Mouse (Mus musculus): ENCODE results near the gene Cap1.
"Not testable (repeated sequence)": the region's sequence is repeated elsewhere in the genome, so short reads cannot be mapped to it uniquely, and the experiment has no call there.

The Cap1 gene

DNA sequence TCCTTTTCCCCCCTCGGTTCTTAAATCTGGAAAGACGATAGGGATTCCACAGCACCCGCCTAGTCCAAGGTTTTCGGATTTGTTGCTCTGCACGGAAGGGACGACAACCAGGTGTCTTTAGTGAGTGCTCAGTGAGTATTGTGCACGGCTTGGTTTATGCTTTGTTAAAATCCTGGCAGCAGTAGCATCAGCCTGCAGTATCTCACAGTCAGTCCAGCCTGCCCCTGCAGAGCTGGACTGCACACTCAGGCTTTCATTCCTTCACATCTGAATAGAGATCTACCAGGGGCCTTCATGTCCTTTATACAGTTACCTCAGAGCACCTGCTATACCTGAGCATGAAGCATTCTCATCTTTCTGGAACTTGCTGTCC lies 49.5 kb downstream of the Cap1 start:
- DNase-seq, result no peak

DNA sequence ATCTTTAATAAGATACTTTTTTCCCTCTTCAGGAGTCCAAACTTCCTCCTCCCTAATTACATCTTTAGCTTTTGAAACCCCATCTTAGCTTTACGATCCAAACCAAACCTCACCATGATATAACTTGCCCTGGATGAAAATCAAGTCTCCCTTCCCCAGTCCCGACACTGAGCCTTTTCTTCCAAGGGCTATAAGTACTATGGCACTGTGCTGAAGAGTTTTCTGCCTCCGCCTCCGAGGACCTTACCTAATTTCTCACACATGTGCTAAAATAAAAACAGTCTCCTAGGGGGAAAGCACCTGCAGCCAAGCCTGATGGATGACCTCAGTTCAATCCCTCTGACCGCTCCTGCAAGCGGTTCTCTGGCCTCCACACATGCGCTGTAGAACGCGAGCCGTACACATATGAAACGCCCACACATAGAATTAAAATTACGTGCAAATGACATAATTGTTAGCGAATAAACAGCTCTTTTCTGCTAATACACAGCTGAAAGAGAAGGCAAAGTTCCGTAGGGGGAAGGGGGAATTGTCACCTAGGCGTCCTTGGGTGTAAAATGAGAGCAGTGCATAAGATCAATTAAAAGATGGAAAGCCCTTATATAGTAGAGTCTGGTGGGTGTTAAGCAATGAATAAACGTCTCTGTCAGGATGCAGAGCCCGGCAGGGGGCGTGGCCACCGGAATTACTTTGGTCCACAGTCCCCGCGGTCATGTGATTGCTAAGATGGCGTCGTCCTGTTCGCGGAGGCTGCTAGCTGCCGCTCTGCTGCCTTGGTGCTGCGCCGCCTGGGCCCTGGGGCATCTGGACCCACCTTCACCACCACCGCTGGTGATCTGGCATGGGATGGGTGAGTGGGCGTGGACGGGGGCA lies 50.1 kb downstream of the Cap1 start, which contains the start of gene Ppt1:
TSS of gene Ppt1 (plus strand) at position 713 of the 873 bp plus-strand sequence.
- DNase-seq, result peak; percentile 96

DNA sequence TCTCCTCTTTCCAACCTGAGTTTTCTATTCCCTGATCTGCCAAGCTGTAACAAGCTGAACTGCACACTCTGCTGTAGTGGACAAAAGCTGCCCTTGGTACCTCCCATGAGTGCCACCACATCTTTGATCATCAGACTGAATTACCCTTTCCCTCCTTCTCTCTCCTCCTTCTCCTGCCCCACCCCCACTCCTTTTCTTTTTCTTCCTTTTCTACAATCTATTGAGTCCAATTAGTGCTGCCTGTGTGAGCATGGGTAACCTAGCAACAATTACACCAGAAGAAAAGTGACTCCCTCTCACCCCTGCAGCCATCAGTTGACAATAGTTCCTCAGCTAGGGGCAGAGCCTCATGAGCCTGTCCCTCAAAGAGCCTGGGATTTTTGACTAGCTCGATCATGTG lies 54.0 kb downstream of the Cap1 start:
- peak; percentile 72 for DNase-seq

DNA sequence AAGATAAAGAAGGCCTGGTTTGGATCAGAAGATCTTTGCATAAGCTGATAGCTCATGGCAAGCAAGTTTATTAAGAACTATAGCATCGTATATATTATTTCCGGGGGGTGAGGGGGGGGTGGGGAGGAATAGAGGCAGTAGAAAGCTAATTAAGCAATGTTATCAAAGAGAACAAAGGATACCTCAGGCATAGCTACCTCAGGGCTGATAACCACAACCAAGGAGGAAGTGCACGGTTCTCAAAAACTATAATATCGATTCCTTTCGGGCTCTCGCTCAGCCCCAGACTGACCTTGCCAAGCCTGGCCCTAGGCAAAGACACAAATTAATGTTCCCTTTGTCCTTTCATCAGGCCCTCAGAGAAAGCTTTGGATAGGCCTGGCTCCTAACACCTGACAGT lies 56.5 kb downstream of the Cap1 start:
- no peak for DNase-seq

DNA sequence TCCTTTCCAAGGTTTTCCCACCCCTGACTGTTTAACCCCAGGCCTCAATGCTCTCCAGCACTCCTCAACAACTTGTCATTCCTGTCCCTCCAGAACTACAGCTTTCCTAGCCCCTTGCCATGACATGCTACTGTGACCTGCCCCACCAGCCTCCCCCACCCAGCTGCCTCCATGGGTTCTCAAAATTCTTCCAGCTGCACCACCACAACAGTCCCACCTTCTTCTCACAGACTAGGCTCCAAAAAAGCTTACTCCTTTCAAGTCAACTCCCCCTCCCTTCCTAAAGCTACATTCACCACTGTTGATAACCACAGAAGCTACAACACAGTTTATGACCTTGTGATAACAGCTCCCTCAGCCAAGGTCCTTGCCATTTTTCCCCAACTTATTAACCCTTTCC lies 58.2 kb downstream of the Cap1 start:
- no peak for DNase-seq

DNA sequence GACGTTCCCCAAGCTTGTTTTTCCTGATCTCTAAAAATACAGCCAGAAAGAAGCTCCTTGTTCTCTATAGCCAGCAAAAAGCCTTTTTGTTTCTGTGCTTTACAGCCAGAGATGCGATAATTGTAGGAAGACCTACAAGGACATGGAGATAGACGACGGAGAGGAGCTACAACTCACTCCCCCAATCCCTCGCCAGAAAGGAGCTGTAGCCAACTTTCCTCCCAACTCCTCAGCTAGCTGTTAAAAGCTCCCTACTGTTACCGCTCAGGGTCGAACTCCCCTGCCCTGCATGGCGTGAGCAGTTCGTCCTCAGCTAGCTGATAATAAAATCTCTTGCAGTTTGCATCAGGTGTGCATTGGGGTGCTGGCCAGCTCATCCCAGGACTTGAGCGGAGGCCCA lies 64.9 kb downstream of the Cap1 start:
- DNase-seq, result not testable (repeated sequence)

DNA sequence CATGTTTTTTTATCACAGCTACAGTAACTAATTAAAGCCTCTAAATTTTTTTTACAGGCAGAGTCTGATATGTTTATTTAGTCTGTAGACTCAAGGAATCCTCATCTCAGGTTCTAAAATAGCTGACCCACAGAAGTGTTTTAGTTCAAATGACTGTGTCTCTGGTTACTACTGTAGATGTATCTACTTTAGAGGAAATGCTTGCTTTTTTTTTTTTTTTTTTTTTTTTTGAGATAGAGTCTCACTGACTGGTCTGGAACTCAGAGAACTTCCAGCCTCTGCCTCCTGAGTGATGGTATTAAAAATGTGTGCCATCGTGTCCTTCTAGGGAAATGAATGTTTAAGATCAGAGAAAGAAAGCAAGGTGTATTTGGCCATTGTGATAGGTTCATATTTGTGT lies 69.7 kb downstream of the Cap1 start:
- no peak for DNase-seq

DNA sequence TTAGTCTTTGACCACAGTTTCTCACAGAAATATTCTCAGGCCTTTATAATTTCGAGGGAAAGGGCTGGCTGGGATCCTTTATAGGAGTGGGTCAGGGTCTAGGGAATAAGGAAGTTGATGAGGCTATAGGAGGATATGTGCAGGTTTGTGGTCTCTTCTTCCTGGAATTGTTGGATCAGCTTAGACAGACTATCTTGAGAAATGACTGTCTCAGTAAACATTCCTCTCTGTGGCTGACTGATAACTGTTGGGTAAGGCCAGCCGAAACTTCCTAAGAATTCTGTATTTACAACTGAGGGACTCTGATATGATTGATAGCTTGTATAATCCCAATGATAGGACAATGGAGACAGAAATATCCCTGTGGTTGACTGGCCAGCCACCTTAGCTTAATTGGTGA lies 74.0 kb downstream of the Cap1 start:
- DNase-seq, result no peak

DNA sequence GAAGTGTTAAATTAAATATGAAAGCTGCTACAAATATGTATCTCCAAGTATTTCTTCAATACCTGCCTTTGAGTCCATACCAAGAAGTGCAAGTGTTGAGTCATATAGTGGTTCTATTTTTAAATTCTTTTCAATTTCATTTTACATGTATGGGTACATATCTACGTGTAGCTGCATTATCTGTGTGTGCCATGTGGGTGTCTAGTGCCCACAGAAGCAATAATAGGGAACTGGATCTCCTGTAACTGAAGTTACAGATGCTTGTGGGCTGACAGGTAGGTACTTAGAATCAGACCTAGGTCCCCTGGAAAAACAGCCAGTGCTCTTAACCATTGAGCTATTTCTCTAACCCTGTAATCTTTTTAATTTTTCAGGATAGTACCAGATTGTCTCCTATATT lies 74.7 kb downstream of the Cap1 start:
- no peak for DNase-seq

Data from embryo, embryonic 11 days (tissue).